Comparison of ENCODE assay signal across 26 mouse cellular contexts in the genomic region with DNA sequence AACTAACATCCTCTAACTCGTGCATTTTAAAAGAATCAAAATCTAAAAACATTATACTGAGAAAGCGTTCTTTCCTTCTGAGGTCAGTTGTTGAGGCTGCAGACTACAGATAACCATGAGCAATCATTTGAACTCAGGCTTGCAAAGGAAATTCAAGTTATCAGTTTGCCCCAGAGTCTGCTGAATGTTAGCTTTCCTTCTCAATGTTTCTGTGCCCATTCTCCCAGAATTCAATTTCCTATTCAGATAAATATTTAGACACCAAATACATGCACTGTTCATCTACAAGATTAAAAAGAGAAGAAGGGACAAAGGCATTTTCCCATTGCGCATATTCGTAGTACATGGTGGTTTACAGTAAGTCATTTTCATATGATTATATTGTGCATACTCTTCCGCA.
DNase-seq lines count a peak whose midpoint lies in the region; ATAC-seq and TF ChIP-seq lines count a peak whose summit lies in the region.
"Had no signal": no experiment of that assay in that cellular context is flagged by ENCODE, and none has a peak within 500 bp of the region (broad histone marks: within the 10 kb centered on the region; RNA-seq: fewer than 3 reads in every experiment).

No protein-coding gene starts in this region.

- peak; percentile 96 to 97 for TF ChIP-seq EP300 in MEL (IDR thresholded peaks at IDR 0.05; ENCODE audit: low read depth in 1 of 2, low read length in 2 of 2)
- peak; percentile 82 for TF ChIP-seq EP300 in liver, embryonic 14.5 days (IDR thresholded peaks at IDR 0.05; ENCODE audit: low read depth)

- TF ChIP-seq RAD21 in MEL (IDR thresholded peaks at IDR 0.05; ENCODE audit: low read depth, low read length) = no peak

- H3K4me1 ChIP-seq in MEL (ENCODE audit: control insufficient read depth in 1 of 2, insufficient read depth in 2 of 2, low read length in 2 of 2) = peaks cover 6 to 9% of the 10 kb centered on the region in 2 experiments
- H3K4me1 ChIP-seq in liver, embryonic 14.5 days (replicated peaks; ENCODE audit: control insufficient read depth in 2 of 2, insufficient read depth in 2 of 2, low read length in 1 of 2) = peaks cover 8 to 14% of the 10 kb centered on the region in 2 experiments
- H3K4me1 ChIP-seq: forebrain, embryonic 10.5 days; forebrain, embryonic 15.5 days; heart, embryonic 15.5 days; midbrain, embryonic 13.5 days; neural tube, embryonic 13.5 days had no signal

- peak overlapping the region; percentile 80 for H3K27ac ChIP-seq in MEL (ENCODE audit: control insufficient read depth, low read depth, low read length)
- no peak overlapping the region for H3K27ac ChIP-seq in liver, embryonic 14.5 days
- H3K27ac ChIP-seq: forebrain, embryonic 10.5 days; forebrain, embryonic 15.5 days; heart, embryonic 10.5 days; heart, embryonic 15.5 days; kidney, postnatal 0 days; midbrain, embryonic 13.5 days; neural tube, embryonic 13.5 days had no signal

- peaks cover 0 to 18% of the 10 kb centered on the region in 2 experiments; a peak in 2 of 4 replicates for H3K36me3 ChIP-seq in MEL (ENCODE audit: control insufficient read depth in 1 of 2, insufficient read depth in 2 of 2, low read length in 2 of 2)
- H3K36me3 ChIP-seq in liver, embryonic 14.5 days (replicated peaks; ENCODE audit: control insufficient read depth, insufficient read depth, low read depth) = no peaks in the 10 kb centered on the region
- H3K36me3 ChIP-seq: forebrain, embryonic 10.5 days; forebrain, embryonic 15.5 days; heart, embryonic 10.5 days; heart, embryonic 15.5 days; midbrain, embryonic 13.5 days; neural tube, embryonic 13.5 days had no signal

- no peaks in the 10 kb centered on the region for H3K9me3 ChIP-seq in MEL (replicated peaks; ENCODE audit: insufficient read depth, low read length)
- H3K9me3 ChIP-seq in liver, embryonic 14.5 days (ENCODE audit: control insufficient read depth, low read length) = no peaks in the 10 kb centered on the region
- H3K9me3 ChIP-seq: forebrain, embryonic 10.5 days; forebrain, embryonic 15.5 days; heart, embryonic 10.5 days; heart, embryonic 15.5 days; midbrain, embryonic 13.5 days; neural tube, embryonic 13.5 days had no signal

- no peak for TF ChIP-seq CTCF in MEL (IDR thresholded peaks at IDR 0.05 in 2 of 3, conservative IDR thresholded peaks at IDR 0.05 in 1 of 3; ENCODE audit: control insufficient read depth in 1 of 3, insufficient read depth in 1 of 3, low read depth in 2 of 3, low read length in 3 of 3, poor library complexity in 1 of 3, severe bottlenecking in 1 of 3)
- TF ChIP-seq CTCF in liver, embryonic 14.5 days (IDR thresholded peaks at IDR 0.05; ENCODE audit: low read depth) = no peak

- DNase-seq in MEL (ENCODE audit: low read depth, low spot score) = peak; percentile 89
- peak; percentile 57 for DNase-seq in c-Kit-positive CD71-positive TER-119-negative erythroid progenitor cells, embryonic 14.5 days (ENCODE audit: low read depth)
- peak; percentile 53 to 62 (median 56) for DNase-seq in liver, embryonic 14.5 days (ENCODE audit: low read depth in 3 of 3, low spot score in 3 of 3)
- DNase-seq in retina, embryonic 14.5 days (ENCODE audit: low spot score) = no peak
- no peak for DNase-seq in heart, adult 11 months
- DNase-seq: adrenal gland, postnatal 25 days; B cell, adult 2 months; cerebellum, adult 8-10 months; cerebellum, postnatal 25 days; gastrocnemius, postnatal 14 days; kidney, adult 18-20 months; kidney, postnatal 4 days; left cerebral cortex, postnatal 4 days; lung, embryonic 14.5 days; lung, postnatal 14 days; retina, postnatal 1 day; right cerebral cortex, postnatal 14 days had no signal

- no peaks in the 10 kb centered on the region for H3K79me2 ChIP-seq in MEL (ENCODE audit: control insufficient read depth, insufficient read depth, low read length, poor library complexity)

- ATAC-seq in liver, embryonic 14.5 days (ENCODE audit: insufficient read depth) = peak; percentile 87
- peak; percentile 97 for ATAC-seq in megakaryocyte-erythroid progenitor cell, adult 5-6 weeks (replicated peaks; ENCODE audit: low FRiP score, low TSS enrichment, poor library complexity, severe bottlenecking)
- ATAC-seq: forebrain, embryonic 15.5 days; hindbrain, embryonic 16.5 days; midbrain, embryonic 13.5 days had no signal

- H3K27me3 ChIP-seq in MEL (ENCODE audit: control insufficient read depth in 1 of 2, insufficient read depth in 2 of 2, low read length in 2 of 2) = no peaks in the 10 kb centered on the region
- no peaks in the 10 kb centered on the region for H3K27me3 ChIP-seq in liver, embryonic 14.5 days (ENCODE audit: control insufficient read depth, insufficient read depth, low read length)
- H3K27me3 ChIP-seq: forebrain, embryonic 15.5 days; heart, embryonic 15.5 days; midbrain, embryonic 13.5 days; neural tube, embryonic 13.5 days had no signal

- H3K4me2 ChIP-seq in liver, embryonic 14.5 days (ENCODE audit: low read depth) = peak overlapping the region; percentile 11
- H3K4me2 ChIP-seq: forebrain, embryonic 15.5 days; heart, embryonic 15.5 days; lung, embryonic 14.5 days; midbrain, embryonic 13.5 days; neural tube, embryonic 13.5 days had no signal

- 29% methylated on average over 5 of the region's 5 CpGs for WGBS in liver, embryonic 14.5 days (ENCODE audit: insufficient replicate concordance)

- no peak overlapping the region for H3K9ac ChIP-seq in MEL (ENCODE audit: control insufficient read depth, low read depth, low read length, poor library complexity, severe bottlenecking)
- no peak overlapping the region for H3K9ac ChIP-seq in liver, embryonic 14.5 days (replicated peaks)
- H3K9ac ChIP-seq: forebrain, embryonic 15.5 days; heart, embryonic 15.5 days; lung, embryonic 14.5 days; midbrain, embryonic 13.5 days; neural tube, embryonic 13.5 days had no signal

- peak overlapping the region in 1 of 2 experiments; percentile 26; a peak in 2 of 4 replicates for H3K4me3 ChIP-seq in MEL (ENCODE audit: control insufficient read depth in 1 of 2, insufficient read depth in 1 of 2, low read depth in 2 of 2, low read length in 2 of 2)
- H3K4me3 ChIP-seq in liver, embryonic 14.5 days (ENCODE audit: insufficient read depth in 1 of 2, low read depth in 2 of 2, low read length in 2 of 2) = no peak overlapping the region
- H3K4me3 ChIP-seq: forebrain, embryonic 10.5 days; forebrain, embryonic 15.5 days; heart, embryonic 10.5 days; heart, embryonic 15.5 days; midbrain, embryonic 13.5 days; neural tube, embryonic 13.5 days had no signal

- no peak for TF ChIP-seq POLR2A in MEL (IDR thresholded peaks at IDR 0.05; ENCODE audit: control insufficient read depth in 1 of 2, insufficient read depth in 1 of 2, low read depth in 1 of 2, low read length in 2 of 2, poor library complexity in 1 of 2)

TF ChIP-seq in MEL, 35 proteins besides CTCF, POLR2A, EP300 and RAD21:
- peak; percentile 83 for TF ChIP-seq ETS1 (IDR thresholded peaks at IDR 0.05; ENCODE audit: low read depth, low read length)
- 0 out of 2 replicates have a peak, but pooled peaks have one; percentile 20 for TF ChIP-seq NRF1 (IDR thresholded peaks at IDR 0.05; ENCODE audit: insufficient read depth, low read depth, low read length, poor library complexity, severe bottlenecking)
- TF ChIP-seq GATA1 (IDR thresholded peaks at IDR 0.05; ENCODE audit: low read depth, low read length) = peak; percentile 98
- TF ChIP-seq CHD1 (IDR thresholded peaks at IDR 0.05; ENCODE audit: low read depth, low read length) = no peak
- peak; percentile 42; the same call in 1 of the 2 replicates for TF ChIP-seq HCFC1 (IDR thresholded peaks at IDR 0.05; ENCODE audit: low read depth, low read length)
- TF ChIP-seq POLR2AphosphoS2 (IDR thresholded peaks at IDR 0.05; ENCODE audit: low read length) = no peak
- TF ChIP-seq MYC (IDR thresholded peaks at IDR 0.05; ENCODE audit: low read depth, low read length) = 0 out of 2 replicates have a peak, but pooled peaks have one; percentile 51
- TF ChIP-seq ELF1 (IDR thresholded peaks at IDR 0.05; ENCODE audit: low read depth, low read length) = peak; percentile 54; the same call in 1 of the 2 replicates
- TF ChIP-seq TBP (IDR thresholded peaks at IDR 0.05; ENCODE audit: low read depth, low read length) = no peak
- no peak for TF ChIP-seq SMC3 (IDR thresholded peaks at IDR 0.05; ENCODE audit: low read depth, low read length)
- 0 out of 2 replicates have a peak, but pooled peaks have one; percentile 54 for TF ChIP-seq MAFK (IDR thresholded peaks at IDR 0.05; ENCODE audit: borderline replicate concordance, low read depth, low read length)
- TF ChIP-seq TAL1 (IDR thresholded peaks at IDR 0.05; ENCODE audit: low read length) = peak; percentile 94
- TF ChIP-seq SIN3A (IDR thresholded peaks at IDR 0.05; ENCODE audit: low read length) = 0 out of 2 replicates have a peak, but pooled peaks have one; percentile 34
- TF ChIP-seq RCOR1 (IDR thresholded peaks at IDR 0.05; ENCODE audit: low read depth, low read length) = peak; percentile 93
- peak; percentile 98 for TF ChIP-seq TCF12 (IDR thresholded peaks at IDR 0.05; ENCODE audit: low read depth, low read length)
- TF ChIP-seq MXI1 (IDR thresholded peaks at IDR 0.05; ENCODE audit: low read depth, low read length) = peak; percentile 60; the same call in 1 of the 2 replicates
- peak; percentile 66; the same call in 1 of the 2 replicates for TF ChIP-seq BHLHE40 (IDR thresholded peaks at IDR 0.05; ENCODE audit: borderline replicate concordance, low read depth, low read length)

Comparison
In these comparisons a context has a peak if more than half of its experiments do, and no peak if none do; other contexts are left out.
1. DNase-seq: peak in MEL (single experiment), c-Kit-positive CD71-positive TER-119-negative erythroid progenitor cells, embryonic 14.5 days (single experiment) and liver, embryonic 14.5 days (3 of 3); none in retina, embryonic 14.5 days (single experiment) and heart, adult 11 months (single experiment).